ENCODE assay signal across 3 mouse cellular contexts in the genomic region with DNA sequence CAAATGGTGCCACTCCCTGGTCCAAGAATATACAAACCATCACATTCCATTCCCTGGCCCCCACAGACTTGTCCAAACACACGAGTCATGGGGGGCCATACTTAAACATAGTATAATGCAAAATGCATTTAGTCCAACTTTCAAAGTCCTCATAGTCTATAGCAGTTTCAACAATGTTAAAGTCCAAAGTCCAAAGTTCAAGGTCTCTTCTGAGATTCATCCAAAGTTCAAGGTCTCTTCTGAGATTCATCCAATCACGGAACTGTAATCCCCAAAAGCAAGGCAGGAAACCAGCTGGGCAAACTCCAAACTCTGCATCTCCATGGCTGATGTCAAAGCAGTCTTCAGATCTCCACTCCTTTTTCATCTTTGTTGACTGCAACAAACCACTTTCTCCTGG.
DNase-seq lines count a peak whose midpoint lies in the region.

No protein-coding gene starts in this region.

- DNase-seq in ES-CJ7 (ENCODE audit: low read depth, low spot score) (peak; percentile 51), R1 (ENCODE audit: low read depth, low spot score) (peak; percentile 87), ZHBTc4 (ENCODE audit: low read depth, low spot score) (peak; percentile 30)

Comparison
In these comparisons a context has a peak if more than half of its experiments do, and no peak if none do; other contexts are left out.
1. DNase-seq: peak in every context shown above with its lines; median percentile 87 in R1; 51 in ES-CJ7; 30 in ZHBTc4.